Mouse (Mus musculus) G1E (cell line): Measurements from ENCODE around the gene Ptpn20.

Experiments
- CTCF ChIP-seq: IDR thresholded peaks from 2 replicates; pipeline ENCODE4 v1.5.1; 2012; ENCODE audit warnings: low read depth, low read length, inconsistent platforms, mixed read lengths
- GATA1 ChIP-seq: IDR thresholded peaks from 2 replicates; pipeline ENCODE4 v1.6.1; 2012; ENCODE audit warnings: borderline replicate concordance, low read length, inconsistent platforms, mixed read lengths
- POLR2AphosphoS5 ChIP-seq: IDR thresholded peaks from 2 replicates; pipeline ENCODE4 v1.6.1; 2012; ENCODE audit warnings: low read depth, low read length, inconsistent platforms; ENCODE audit not compliant: insufficient replicate concordance

DNA sequence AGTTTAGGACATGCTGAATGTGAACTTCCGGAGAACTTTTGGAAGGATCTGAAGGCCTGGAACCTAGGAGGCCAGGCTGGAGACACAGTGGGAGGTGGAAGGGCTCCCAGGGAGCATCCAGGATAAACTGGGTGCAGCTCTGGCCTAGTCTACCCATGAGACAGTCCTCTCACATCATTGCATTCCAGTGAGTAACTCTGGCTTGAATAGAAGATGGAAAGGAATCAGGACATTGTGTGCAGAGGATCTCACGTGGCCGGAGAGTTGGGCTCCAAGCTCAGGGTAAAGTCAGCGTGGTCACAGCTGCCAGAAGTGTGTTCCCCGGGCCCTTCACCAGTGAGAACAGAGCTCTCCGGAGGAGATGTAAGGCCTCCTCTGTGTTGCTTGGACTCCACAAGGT, 91.6 kb downstream of the Ptpn20 start:
- TF ChIP-seq CTCF (no peak), GATA1 (no peak), POLR2AphosphoS5 (no peak)
